20 mouse cellular contexts compared by ENCODE assay signal in genomic region chr10:107759624-107760023, GRCm38 (mm10). TPM values are rescaled to one million over a fixed set of nuclear protein-coding genes. Genes with fewer than 3 reads are reported as not detected.
"Had no signal": no experiment of that assay in that cellular context is flagged by ENCODE, and none has a peak within 500 bp of the region (broad histone marks: within the 10 kb centered on the region; RNA-seq: fewer than 3 reads in every experiment).

No protein-coding gene starts in this region.

- H3K9ac ChIP-seq: lung, embryonic 14.5 days; midbrain, embryonic 12.5 days; neural tube, embryonic 13.5 days; neural tube, embryonic 15.5 days had no signal

- ATAC-seq: midbrain, embryonic 16.5 days had no signal

- H3K27me3 ChIP-seq: midbrain, embryonic 12.5 days; neural tube, embryonic 13.5 days; neural tube, embryonic 15.5 days had no signal

- H3K27ac ChIP-seq: midbrain, embryonic 10.5 days; midbrain, embryonic 12.5 days; neural tube, embryonic 13.5 days; neural tube, embryonic 15.5 days had no signal

- H3K4me2 ChIP-seq: lung, embryonic 14.5 days; midbrain, embryonic 12.5 days; neural tube, embryonic 13.5 days; neural tube, embryonic 15.5 days had no signal

- H3K4me3 ChIP-seq: midbrain, embryonic 10.5 days; midbrain, embryonic 12.5 days; myocyte; neural tube, embryonic 13.5 days; neural tube, embryonic 15.5 days had no signal

- H3K36me3 ChIP-seq: midbrain, embryonic 10.5 days; midbrain, embryonic 12.5 days; neural tube, embryonic 13.5 days; neural tube, embryonic 15.5 days had no signal

- H3K4me1 ChIP-seq: midbrain, embryonic 10.5 days; midbrain, embryonic 12.5 days; neural tube, embryonic 13.5 days; neural tube, embryonic 15.5 days had no signal

- DNase-seq: lung, adult 18-20 months; lung, embryonic 14.5 days; lung, postnatal 10 days; lung, postnatal 4 days; midbrain, embryonic 14.5 days; retina, postnatal 1 day; right cerebral cortex, adult 18-20 months; right cerebral cortex, postnatal 25 days; right cerebral cortex, postnatal 4 days; spleen, adult 18-20 months; thymus, adult 18-20 months; thymus, postnatal 14 days; thymus, postnatal 36 days had no signal

- H3K9me3 ChIP-seq: midbrain, embryonic 10.5 days; midbrain, embryonic 12.5 days; neural tube, embryonic 13.5 days; neural tube, embryonic 15.5 days had no signal

RNA-seq across cellular contexts. Expression of gene Ptprq, which starts 39.8 kb away (rescaled TPM):
- polyA plus RNA-seq: midbrain, embryonic 10.5 days; small intestine, adult 2 months had no signal
